In the genomic region with DNA sequence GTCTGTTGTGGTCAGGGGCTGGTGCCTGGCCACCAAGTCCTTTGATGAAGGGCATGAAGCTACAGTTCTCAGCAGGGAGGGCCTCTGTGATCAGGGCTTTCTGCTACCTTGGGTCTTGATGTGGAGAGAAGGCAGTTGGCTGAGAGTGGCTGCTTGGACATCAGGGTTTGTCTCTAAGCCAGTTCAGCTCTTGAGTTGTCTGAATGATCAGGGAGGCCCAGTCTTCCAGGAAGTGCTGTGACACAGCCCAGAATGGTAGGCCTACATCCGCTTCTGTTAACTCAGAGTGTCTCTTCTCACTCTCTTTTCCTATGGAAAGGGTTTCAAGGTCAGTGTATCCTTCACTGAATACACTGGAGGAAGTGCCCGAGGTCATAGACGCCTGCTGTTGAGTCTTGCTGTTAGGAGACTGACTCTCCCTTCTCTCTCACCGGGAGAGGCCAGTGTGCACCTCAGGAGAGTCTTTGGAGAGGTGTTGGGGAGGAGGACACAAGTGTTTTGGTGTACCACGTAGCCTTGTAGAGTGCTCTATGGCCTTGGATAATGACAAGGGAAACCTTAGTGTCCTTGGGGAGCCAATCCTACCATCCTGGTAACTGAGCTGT, we compare ENCODE assay signal across 19 mouse cellular contexts. TPM values are rescaled to one million over a fixed set of nuclear protein-coding genes. Genes with fewer than 3 reads are reported as not detected.
A peak's percentile ranks its signal among the peaks of the same experiment; 100 is the strongest.
DNase-seq lines count a peak whose midpoint lies in the region; ATAC-seq and TF ChIP-seq lines count a peak whose summit lies in the region.
"Had no signal": no experiment of that assay in that cellular context is flagged by ENCODE, and none has a peak within 500 bp of the region (broad histone marks: within the 10 kb centered on the region; RNA-seq: fewer than 3 reads in every experiment).

No protein-coding gene starts in this region.

- H3K27me3 ChIP-seq in intestine, postnatal 0 days (replicated peaks; ENCODE audit: control insufficient read depth, insufficient read depth, low read length), result no peaks in the 10 kb centered on the region
- H3K27me3 ChIP-seq in intestine, embryonic 16.5 days (replicated peaks; ENCODE audit: control insufficient read depth, insufficient read depth, low read length), result no peaks in the 10 kb centered on the region
- H3K27me3 ChIP-seq in stomach, embryonic 16.5 days (ENCODE audit: control insufficient read depth, insufficient read depth, low read length), result no peaks in the 10 kb centered on the region
- no peaks in the 10 kb centered on the region for H3K27me3 ChIP-seq in stomach, postnatal 0 days (ENCODE audit: control insufficient read depth, insufficient read depth, low read length)
- H3K27me3 ChIP-seq: embryonic facial prominence, embryonic 12.5 days; hindbrain, embryonic 15.5 days; limb, embryonic 12.5 days; Patski had no signal

- peak; percentile 4 for DNase-seq in gastrocnemius, postnatal 25 days
- DNase-seq in gastrocnemius, adult 8-10 months (ENCODE audit: low spot score in 2 of 2), result no peak
- no peak for DNase-seq in stomach, postnatal 0 days (ENCODE audit: low spot score)
- no peak for DNase-seq in adrenal gland, adult 18-20 months (ENCODE audit: low spot score in 2 of 2)
- no peak for DNase-seq in left cerebral cortex, postnatal 4 days
- DNase-seq: adrenal gland, postnatal 10 days; cerebellum, postnatal 14 days; kidney, postnatal 25 days; layer of hippocampus, postnatal 36 days; lung, adult 18-20 months had no signal

- H3K4me2 ChIP-seq in intestine, postnatal 0 days (replicated peaks; ENCODE audit: low read depth), result no peak overlapping the region; the same call in 1 of the 2 replicates
- no peak overlapping the region for H3K4me2 ChIP-seq in intestine, embryonic 16.5 days (ENCODE audit: low read depth, low read length)
- no peak overlapping the region for H3K4me2 ChIP-seq in stomach, embryonic 16.5 days (ENCODE audit: low read depth, low read length)
- no peak overlapping the region for H3K4me2 ChIP-seq in stomach, postnatal 0 days (replicated peaks; ENCODE audit: low read depth)
- H3K4me2 ChIP-seq: embryonic facial prominence, embryonic 12.5 days; limb, embryonic 12.5 days had no signal

- 0 out of 2 replicates have a peak, but pooled peaks cover 13% of the 10 kb centered on the region for H3K36me3 ChIP-seq in intestine, postnatal 0 days (ENCODE audit: control insufficient read depth, insufficient read depth)
- no peaks in the 10 kb centered on the region; the same call in 1 of the 2 replicates for H3K36me3 ChIP-seq in intestine, embryonic 16.5 days (ENCODE audit: control insufficient read depth, insufficient read depth, low read length)
- 0 out of 2 replicates have a peak, but pooled peaks cover 6% of the 10 kb centered on the region for H3K36me3 ChIP-seq in stomach, embryonic 16.5 days (ENCODE audit: control insufficient read depth, insufficient read depth, low read length)
- H3K36me3 ChIP-seq in stomach, postnatal 0 days (ENCODE audit: control insufficient read depth, insufficient read depth, low read length), result no peaks in the 10 kb centered on the region
- H3K36me3 ChIP-seq: hindbrain, embryonic 15.5 days had no signal

- peaks cover 9% of the 10 kb centered on the region for H3K4me1 ChIP-seq in intestine, postnatal 0 days (replicated peaks; ENCODE audit: control insufficient read depth, insufficient read depth, low read length)
- H3K4me1 ChIP-seq in intestine, embryonic 16.5 days (ENCODE audit: control insufficient read depth, insufficient read depth, low read length), result peaks cover 48% of the 10 kb centered on the region
- H3K4me1 ChIP-seq in stomach, embryonic 16.5 days (ENCODE audit: control insufficient read depth, insufficient read depth, low read length), result peaks cover 65% of the 10 kb centered on the region
- H3K4me1 ChIP-seq in stomach, postnatal 0 days (replicated peaks; ENCODE audit: control insufficient read depth, insufficient read depth), result peaks cover 10% of the 10 kb centered on the region; the same call in 1 of the 2 replicates

- ATAC-seq in intestine, postnatal 0 days, result no peak
- no peak for ATAC-seq in intestine, embryonic 16.5 days
- no peak for ATAC-seq in stomach, embryonic 16.5 days (ENCODE audit: insufficient read depth, low FRiP score)
- ATAC-seq in stomach, postnatal 0 days (ENCODE audit: low FRiP score, low TSS enrichment), result no peak
- ATAC-seq: Patski had no signal

- no peaks in the 10 kb centered on the region for H3K9me3 ChIP-seq in intestine, postnatal 0 days (ENCODE audit: control insufficient read depth)
- no peaks in the 10 kb centered on the region for H3K9me3 ChIP-seq in intestine, embryonic 16.5 days (ENCODE audit: control insufficient read depth, low read length)
- no peaks in the 10 kb centered on the region for H3K9me3 ChIP-seq in stomach, embryonic 16.5 days (replicated peaks; ENCODE audit: control insufficient read depth, low read length)
- H3K9me3 ChIP-seq in stomach, postnatal 0 days (ENCODE audit: control insufficient read depth, low read length), result no peaks in the 10 kb centered on the region
- H3K9me3 ChIP-seq: embryonic facial prominence, embryonic 12.5 days; hindbrain, embryonic 15.5 days; limb, embryonic 12.5 days; midbrain, embryonic 10.5 days had no signal

- WGBS in intestine, postnatal 0 days, result 80% methylated on average over 5 of the region's 5 CpGs
- 88% methylated on average over 5 of the region's 5 CpGs for WGBS in intestine, embryonic 16.5 days
- 82% methylated on average over 5 of the region's 5 CpGs for WGBS in stomach, embryonic 16.5 days
- WGBS in stomach, postnatal 0 days, result 61% methylated on average over 5 of the region's 5 CpGs

- H3K4me3 ChIP-seq in intestine, postnatal 0 days (ENCODE audit: low read depth, low read length), result no peak overlapping the region
- no peak overlapping the region for H3K4me3 ChIP-seq in intestine, embryonic 16.5 days (ENCODE audit: low read length)
- no peak overlapping the region for H3K4me3 ChIP-seq in stomach, embryonic 16.5 days (replicated peaks; ENCODE audit: low read length)
- H3K4me3 ChIP-seq in stomach, postnatal 0 days (ENCODE audit: low read depth, low read length), result no peak overlapping the region
- H3K4me3 ChIP-seq: embryonic facial prominence, embryonic 12.5 days; hindbrain, embryonic 15.5 days; limb, embryonic 12.5 days; midbrain, embryonic 10.5 days; myocyte had no signal

- intact Hi-C loops in left cerebral cortex, postnatal 4 days (cut with DNase I), result no loop called here

- no peak for TF ChIP-seq CTCF in intestine, postnatal 0 days (IDR thresholded peaks at IDR 0.05; ENCODE audit: low read depth)
- TF ChIP-seq CTCF in stomach, postnatal 0 days (IDR thresholded peaks at IDR 0.05; ENCODE audit: low read depth), result no peak

- H3K27ac ChIP-seq in intestine, postnatal 0 days (ENCODE audit: low read depth, low read length), result peak overlapping the region; percentile 15; the same call in 1 of the 2 replicates
- no peak overlapping the region for H3K27ac ChIP-seq in intestine, embryonic 16.5 days (ENCODE audit: low read length)
- H3K27ac ChIP-seq in stomach, embryonic 16.5 days (ENCODE audit: low read length), result peak overlapping the region; percentile 40; the same call in 1 of the 2 replicates
- no peak overlapping the region for H3K27ac ChIP-seq in stomach, postnatal 0 days (replicated peaks)
- H3K27ac ChIP-seq: embryonic facial prominence, embryonic 12.5 days; hindbrain, embryonic 15.5 days; limb, embryonic 12.5 days; midbrain, embryonic 10.5 days had no signal

- H3K9ac ChIP-seq in intestine, postnatal 0 days (ENCODE audit: low read depth, low read length), result no peak overlapping the region
- no peak overlapping the region for H3K9ac ChIP-seq in intestine, embryonic 16.5 days (ENCODE audit: low read depth, low read length)
- H3K9ac ChIP-seq in stomach, embryonic 16.5 days (ENCODE audit: low read length), result no peak overlapping the region
- no peak overlapping the region for H3K9ac ChIP-seq in stomach, postnatal 0 days (ENCODE audit: low read length)
- H3K9ac ChIP-seq: embryonic facial prominence, embryonic 12.5 days; hindbrain, embryonic 15.5 days; limb, embryonic 12.5 days had no signal

- no peak for TF ChIP-seq EP300 in stomach, postnatal 0 days (optimal IDR thresholded peaks at IDR 0.05)

RNA-seq across cellular contexts. Expression of a gene that starts 4.7 kb away (rescaled TPM):
- total RNA-seq in gastrocnemius, postnatal 25 days (2021), result 10 to 100 TPM; 19.8 to 24.5 TPM
- 10 to 100 TPM; 16.4 to 24.8 (median 19.4) TPM for total RNA-seq in gastrocnemius, adult 8-10 months (2022)
- 10.9 and 13.3 TPM in 2 replicates for polyA plus RNA-seq in intestine, postnatal 0 days (2015; fragmentation: Nextera tagmentation; extraction: Ambion mirVana)
- polyA plus RNA-seq in intestine, embryonic 16.5 days (2015; fragmentation: Nextera tagmentation; extraction: Ambion mirVana), result 16.5 and 20.0 TPM in 2 replicates
- polyA plus RNA-seq in stomach, embryonic 16.5 days (2015; fragmentation: Nextera tagmentation; extraction: Ambion mirVana), result 28.6 and 32.5 TPM in 2 replicates
- polyA plus RNA-seq in stomach, postnatal 0 days (2015; fragmentation: Nextera tagmentation; extraction: Ambion mirVana), result 11.4 and 11.5 TPM in 2 replicates
- total RNA-seq in adrenal gland, adult 18-20 months (2021), result 10 to 100 TPM; 39.4 to 56.8 TPM
- total RNA-seq in left cerebral cortex, postnatal 4 days (2021), result 100 to 1,000 TPM; 176 to 190 TPM

Comparison
In these comparisons a context has a peak if more than half of its experiments do, and no peak if none do; other contexts are left out.
1. H3K27ac ChIP-seq: peak in intestine, postnatal 0 days (single experiment) and stomach, embryonic 16.5 days (single experiment); none in intestine, embryonic 16.5 days (single experiment) and stomach, postnatal 0 days (single experiment).